Mouse (Mus musculus) MEL (cell line): Measurements from ENCODE around the gene Slc25a19. TPM values are rescaled to one million over a fixed set of nuclear protein-coding genes. Genes with fewer than 3 reads are reported as not detected.

Experiments used
- DNase-seq: peaks from one replicate; pipeline ENCODE4 v3.0.0; 2011; ENCODE audit warnings: low read depth, low spot score
- H3K27ac ChIP-seq: 2 replicates; pipeline ENCODE4 v1.5.1; 2012; ENCODE audit warnings: low read depth, mild to moderate bottlenecking, control low read depth, low read length, moderate library complexity; ENCODE audit not compliant: control insufficient read depth
- H3K27me3 ChIP-seq, 2 experiments: fragments of 150-350 bp in 1 of 2; sonication (generic) in 1 of 2; 2 replicates each; pipeline ENCODE4 v1.6.1; 2012; ENCODE audit warnings: low read length in 2 of 2, mild to moderate bottlenecking in 2 of 2, improper control_type of control experiment in 1 of 2, moderate library complexity in 1 of 2; ENCODE audit not compliant: insufficient read depth in 2 of 2, control insufficient read depth in 1 of 2
- H3K36me3 ChIP-seq, 2 experiments: 2 replicates each; pipeline ENCODE4 v1.6.1; 2012 to 2014; ENCODE audit warnings: low read length in 2 of 2, improper control_type of control experiment in 1 of 2, inconsistent platforms in 1 of 2, mild to moderate bottlenecking in 1 of 2; ENCODE audit not compliant: insufficient read depth in 2 of 2, control insufficient read depth in 1 of 2
- H3K4me1 ChIP-seq, 2 experiments: fragments of 150-350 bp in 1 of 2; sonication (generic) in 1 of 2; 2 replicates each; pipeline ENCODE4 v1.6.1; 2012; ENCODE audit warnings: low read length in 2 of 2, improper control_type of control experiment in 1 of 2, mild to moderate bottlenecking in 1 of 2; ENCODE audit not compliant: insufficient read depth in 2 of 2, control insufficient read depth in 1 of 2
- H3K4me3 ChIP-seq, 2 experiments: fragments of 150-350 bp in 1 of 2; sonication (generic) in 1 of 2; 2 replicates each; pipeline ENCODE4 v1.5.1; 2012; ENCODE audit warnings: low read depth in 2 of 2, low read length in 2 of 2, mild to moderate bottlenecking in 2 of 2, moderate library complexity in 2 of 2, control low read depth in 1 of 2, improper control_type of control experiment in 1 of 2; ENCODE audit not compliant: control insufficient read depth in 1 of 2, insufficient read depth in 1 of 2
- H3K79me2 ChIP-seq: 2 replicates; pipeline ENCODE4 v1.6.1; 2012; ENCODE audit warnings: mild to moderate bottlenecking, low read length, moderate library complexity; ENCODE audit not compliant: control insufficient read depth, poor library complexity, insufficient read depth
- H3K9ac ChIP-seq: 2 replicates; pipeline ENCODE4 v1.6.1; 2012; ENCODE audit warnings: low read depth, mild to moderate bottlenecking, control low read depth, low read length, moderate library complexity; ENCODE audit not compliant: control insufficient read depth, poor library complexity, severe bottlenecking
- H3K9me3 ChIP-seq: fragments of 150-350 bp; sonication (generic); replicated peaks from 2 replicates; pipeline ENCODE4 v1.6.1; 2012; ENCODE audit warnings: mild to moderate bottlenecking, low read length, improper control_type of control experiment, moderate library complexity; ENCODE audit not compliant: insufficient read depth
- CHD2 ChIP-seq: IDR thresholded peaks from 2 replicates; pipeline ENCODE4 v1.6.1; 2011; ENCODE audit warnings: low read length, improper control_type of control experiment
- CTCF ChIP-seq, 3 experiments: IDR thresholded peaks in 2 of 3; conservative IDR thresholded peaks in 1 of 3; 2 replicates each; pipeline ENCODE4 v1.5.1; 2011 to 2012; ENCODE audit warnings: low read length in 3 of 3, low read depth in 2 of 3, mild to moderate bottlenecking in 2 of 3, improper control_type of control experiment in 1 of 3, inconsistent platforms in 1 of 3, mixed read lengths in 1 of 3, moderate library complexity in 1 of 3; ENCODE audit not compliant: control insufficient read depth in 1 of 3, insufficient read depth in 1 of 3, poor library complexity in 1 of 3, severe bottlenecking in 1 of 3
- E2F4 ChIP-seq: IDR thresholded peaks from 2 replicates; pipeline ENCODE4 v1.6.1; 2011; ENCODE audit warnings: low read depth, low read length, improper control_type of control experiment, borderline replicate concordance
- EP300 ChIP-seq, 2 experiments: IDR thresholded peaks; 2 replicates each; pipeline ENCODE4 v1.6.1; 2011; ENCODE audit warnings: improper control_type of control experiment in 2 of 2, low read length in 2 of 2, low read depth in 1 of 2, mild to moderate bottlenecking in 1 of 2
- ETS1 ChIP-seq: IDR thresholded peaks from 2 replicates; pipeline ENCODE4 v1.6.1; 2012; ENCODE audit warnings: low read depth, mild to moderate bottlenecking, inconsistent platforms, low read length, improper control_type of control experiment, moderate library complexity
- HCFC1 ChIP-seq: IDR thresholded peaks from 2 replicates; pipeline ENCODE4 v1.6.1; 2012; ENCODE audit warnings: low read depth, mild to moderate bottlenecking, inconsistent platforms, low read length, improper control_type of control experiment, moderate library complexity
- KAT2A ChIP-seq: conservative IDR thresholded peaks from 2 replicates; pipeline ENCODE4 v1.6.1; 2012; ENCODE audit warnings: low read depth, low read length, improper control_type of control experiment, inconsistent platforms
- MAX ChIP-seq: IDR thresholded peaks from 2 replicates; pipeline ENCODE4 v1.6.1; 2011; ENCODE audit warnings: low read length, improper control_type of control experiment
- MAZ ChIP-seq: IDR thresholded peaks from 2 replicates; pipeline ENCODE4 v1.6.1; 2012; ENCODE audit warnings: low read depth, mild to moderate bottlenecking, inconsistent platforms, low read length, improper control_type of control experiment
- MXI1 ChIP-seq: IDR thresholded peaks from 2 replicates; pipeline ENCODE4 v1.6.1; 2011; ENCODE audit warnings: mild to moderate bottlenecking, low read depth, low read length, improper control_type of control experiment
- MYB ChIP-seq: IDR thresholded peaks from 2 replicates; pipeline ENCODE4 v1.6.1; 2011; ENCODE audit warnings: mild to moderate bottlenecking, low read depth, low read length, improper control_type of control experiment
- NRF1 ChIP-seq: IDR thresholded peaks from 2 replicates; pipeline ENCODE4 v1.6.1; 2014; ENCODE audit warnings: low read depth, mild to moderate bottlenecking, inconsistent platforms, low read length, improper control_type of control experiment, moderate library complexity; ENCODE audit not compliant: poor library complexity, insufficient read depth, severe bottlenecking
- POLR2A ChIP-seq, 2 experiments: IDR thresholded peaks; 2 replicates each; pipeline ENCODE4 v1.6.1; 2011 to 2012; ENCODE audit warnings: low read length in 2 of 2, mild to moderate bottlenecking in 2 of 2, control low read depth in 1 of 2, improper control_type of control experiment in 1 of 2, low read depth in 1 of 2, moderate library complexity in 1 of 2; ENCODE audit not compliant: control insufficient read depth in 1 of 2, insufficient read depth in 1 of 2, poor library complexity in 1 of 2
- POLR2AphosphoS2 ChIP-seq: IDR thresholded peaks from 2 replicates; pipeline ENCODE4 v1.6.1; 2011; ENCODE audit warnings: low read length, improper control_type of control experiment
- POLR2AphosphoS5 ChIP-seq: IDR thresholded peaks from 2 replicates; pipeline ENCODE4 v1.6.1; 2012; ENCODE audit warnings: low read depth, borderline replicate concordance, mild to moderate bottlenecking, inconsistent platforms, low read length, moderate library complexity, mixed read lengths
- RAD21 ChIP-seq: IDR thresholded peaks from 2 replicates; pipeline ENCODE4 v1.6.1; 2011; ENCODE audit warnings: mild to moderate bottlenecking, low read depth, low read length, improper control_type of control experiment
- RCOR1 ChIP-seq: IDR thresholded peaks from 2 replicates; pipeline ENCODE4 v1.6.1; 2012; ENCODE audit warnings: low read depth, mild to moderate bottlenecking, inconsistent platforms, low read length, improper control_type of control experiment
- SIN3A ChIP-seq: IDR thresholded peaks from 2 replicates; pipeline ENCODE4 v1.6.1; 2012; ENCODE audit warnings: low read length, improper control_type of control experiment, inconsistent platforms
- SMC3 ChIP-seq: IDR thresholded peaks from 2 replicates; pipeline ENCODE4 v1.6.1; 2011; ENCODE audit warnings: low read depth, low read length, improper control_type of control experiment
- TAL1 ChIP-seq: IDR thresholded peaks from 2 replicates; pipeline ENCODE4 v1.6.1; 2012; ENCODE audit warnings: mild to moderate bottlenecking, inconsistent platforms, low read length, moderate library complexity, mixed read lengths
- TBP ChIP-seq: IDR thresholded peaks from 2 replicates; pipeline ENCODE4 v1.8.0; 2011; ENCODE audit warnings: low read depth, low read length, improper control_type of control experiment
- ZC3H11A ChIP-seq: IDR thresholded peaks from 2 replicates; pipeline ENCODE4 v1.6.1; 2012; ENCODE audit warnings: low read depth, mild to moderate bottlenecking, inconsistent platforms, low read length, improper control_type of control experiment
- polyA plus RNA-seq, 2 experiments: library from polyadenylated mRNA; stranded (reverse) in 1 of 2; unstranded in 1 of 2; fragments of >175 nt in 1 of 2; fragments of >200 nt in 1 of 2; gene quantifications; 2 replicates each; pipeline versions ENCODE4 v1.2.1 to v1.2.4; 2012; ENCODE audit warnings: low replicate concordance in 2 of 2, low read depth in 1 of 2; ENCODE audit not compliant: insufficient read length in 2 of 2, insufficient read depth in 1 of 2, missing spikeins in 1 of 2
- total RNA-seq: library from RNA; depleted of rRNA; stranded (reverse); fragments of 300-350 nt; gene quantifications from 2 replicates; pipeline ENCODE4 v1.2.3, GENCODE M21; 2012

The Slc25a19 gene
- total and polyA plus RNA-seq, 3 experiments: 35.3 to 43.1 TPM; not detected in 1

GRCm38 (mm10) chr11:115632862-115633261, 4.8 kb upstream of the Slc25a19 start:
- TF ChIP-seq HCFC1 (no peak), SIN3A (no peak), POLR2AphosphoS5 (no peak), RCOR1 (no peak), MYB (no peak), KAT2A (no peak), TAL1 (no peak), SMC3 (no peak), MAZ (no peak), CHD2 (no peak), MXI1 (no peak), ETS1 (no peak), POLR2AphosphoS2 (no peak), CTCF (IDR thresholded peaks at IDR 0.05 in 2 of 3, conservative IDR thresholded peaks at IDR 0.05 in 1 of 3; ENCODE audit: control insufficient read depth in 1 of 3, insufficient read depth in 1 of 3, low read depth in 2 of 3, low read length in 3 of 3, poor library complexity in 1 of 3, severe bottlenecking in 1 of 3) (no peak)
- Histone ChIP-seq H3K4me3 (no peak overlapping the region), H3K9ac (no peak overlapping the region), H3K4me1 (peaks cover 3 to 21% of the 10 kb centered on the region in 2 experiments), H3K9me3 (no peaks in the 10 kb centered on the region), H3K36me3 (peaks cover 0 to 3% of the 10 kb centered on the region in 2 experiments; a peak in 2 of 4 replicates), H3K27me3 (no peaks in the 10 kb centered on the region), H3K27ac (no peak overlapping the region), H3K79me2 (no peaks in the 10 kb centered on the region; the same call in 1 of the 2 replicates)
- no peak for DNase-seq

GRCm38 (mm10) chr11:115632247-115632646, 4.2 kb upstream of the Slc25a19 start:
- Histone ChIP-seq H3K4me3 (no peak overlapping the region), H3K36me3 (peaks cover 0 to 4% of the 10 kb centered on the region in 2 experiments; a peak in 2 of 4 replicates)

GRCm38 (mm10) chr11:115631505-115631890, 3.4 kb upstream of the Slc25a19 start:
- TF ChIP-seq ZC3H11A (peak; percentile 78), SMC3 (peak; percentile 80), TBP (peak; percentile 2; the same call in 1 of the 2 replicates), EP300 (IDR thresholded peaks at IDR 0.05; ENCODE audit: low read depth in 1 of 2, low read length in 2 of 2) (no peak), CHD2 (0 out of 2 replicates have a peak, but pooled peaks have one; percentile 5), MAX (0 out of 2 replicates have a peak, but pooled peaks have one; percentile 1), SIN3A (peak; percentile 59; the same call in 1 of the 2 replicates), CTCF (IDR thresholded peaks at IDR 0.05 in 2 of 3, conservative IDR thresholded peaks at IDR 0.05 in 1 of 3; ENCODE audit: control insufficient read depth in 1 of 3, insufficient read depth in 1 of 3, low read depth in 2 of 3, low read length in 3 of 3, poor library complexity in 1 of 3, severe bottlenecking in 1 of 3) (peak; percentile 68 to 83 (median 72)), NRF1 (no peak), E2F4 (no peak), MXI1 (0 out of 2 replicates have a peak, but pooled peaks have one; percentile 15), RAD21 (peak; percentile 73)
- TF ChIP-seq, all 39 proteins: peak for 9
- Histone ChIP-seq H3K4me3 (peak overlapping the region; percentile 47 to 49), H3K27me3 (no peaks in the 10 kb centered on the region), H3K9me3 (no peaks in the 10 kb centered on the region), H3K27ac (peak overlapping the region; percentile 91), H3K79me2 (peaks cover 12% of the 10 kb centered on the region), H3K9ac (peak overlapping the region; percentile 63), H3K36me3 (peaks cover 0 to 9% of the 10 kb centered on the region in 2 experiments; a peak in 2 of 4 replicates), H3K4me1 (peaks cover 6 to 29% of the 10 kb centered on the region in 2 experiments)
- DNase-seq: peak; percentile 89

More at GRCm38 (mm10) chr11:115632247-115632646, 4.2 kb upstream of the Slc25a19 start:
- TF ChIP-seq POLR2A (IDR thresholded peaks at IDR 0.05; ENCODE audit: control insufficient read depth in 1 of 2, insufficient read depth in 1 of 2, low read depth in 1 of 2, low read length in 2 of 2, poor library complexity in 1 of 2) (no peak), MYB (no peak), POLR2AphosphoS5 (no peak), RCOR1 (no peak)
- Histone ChIP-seq H3K9me3 (no peaks in the 10 kb centered on the region), H3K27me3 (no peaks in the 10 kb centered on the region), H3K27ac (no peak overlapping the region), H3K4me1 (peaks cover 4 to 22% of the 10 kb centered on the region in 2 experiments), H3K79me2 (peaks cover 5% of the 10 kb centered on the region), H3K9ac (no peak overlapping the region)
- no peak for DNase-seq
